Mouse (Mus musculus) megakaryocyte-erythroid progenitor cell, adult 5 weeks (primary cell): ENCODE results near the gene Acap1. TPM values are rescaled to one million over a fixed set of nuclear protein-coding genes. Genes with fewer than 3 reads are reported as not detected.

Experiments used
- polyA plus RNA-seq: library from polyadenylated mRNA; stranded (reverse); fragments of >175 nt; gene quantifications from 2 replicates; pipeline ENCODE4 v1.2.3, GENCODE M21; 2012

The Acap1 gene
- 138 and 178 TPM in 2 replicates for polyA plus RNA-seq

GRCm38 (mm10) chr11:69895291-69895690 lies at the start of gene Acap1:
Acap1 (minus strand) TSS chr11:69895539.

GRCm38 (mm10) chr11:69935137-69935879 lies 40.0 kb upstream of the Acap1 start, which contains the start of gene Ybx2:
Ybx2 (plus strand) TSS chr11:69935796.

GRCm38 (mm10) chr11:69921114-69922011 lies 26.0 kb upstream of the Acap1 start, which contains the start of gene Eif5a:
Eif5a (minus strand) TSS chr11:69921958.

GRCm38 (mm10) chr11:69913554-69914371 lies 18.4 kb upstream of the Acap1 start, which contains the start of gene Gps2:
Gps2 (plus strand) TSS chr11:69913888.

GRCm38 (mm10) chr11:69900471-69901405 lies 5.4 kb upstream of the Acap1 start, which contains the start of the genes 2810408A11Rik and Neurl4:
2810408A11Rik (minus strand) TSS chr11:69900987.
Neurl4 (plus strand) TSS chr11:69901072.

GRCm38 (mm10) chr11:69880853-69881603 lies 14.3 kb downstream of the Acap1 start, which contains the start of gene Kctd11:
Kctd11 (minus strand) TSS chr11:69881406.

GRCm38 (mm10) chr11:69877878-69878277 lies 17.5 kb downstream of the Acap1 start, which contains the start of gene Tmem95:
Tmem95 (minus strand) TSS chr11:69878018.

GRCm38 (mm10) chr11:69858113-69858998 lies 37.0 kb downstream of the Acap1 start, which contains the start of gene Tnk1:
Tnk1 (minus strand) TSS chr11:69858730.

GRCm38 (mm10) chr11:69846198-69846680 lies 49.1 kb downstream of the Acap1 start, which contains the start of gene Plscr3:
Plscr3 (plus strand) TSS chr11:69846376.

GRCm38 (mm10) chr11:69837952-69838713 lies 57.2 kb downstream of the Acap1 start, which contains the start of gene Tmem256:
Tmem256 (plus strand) TSS chr11:69838514.

GRCm38 (mm10) chr11:69837604-69837951 lies 57.8 kb downstream of the Acap1 start, which contains the start of gene Nlgn2:
Nlgn2 (minus strand) TSS chr11:69837784.

Other genes starting within 250 kb of the Acap1 start
- gene Sox15, start 240.2 kb downstream of the Acap1 start, polyA plus RNA-seq: 0.48 and 1.3 TPM in 2 replicates
- gene Mpdu1, start 232.9 kb downstream of the Acap1 start, polyA plus RNA-seq: 34.6 and 45.3 TPM in 2 replicates
- gene Cd68, start 229.4 kb downstream of the Acap1 start, polyA plus RNA-seq: 27.8 and 36.3 TPM in 2 replicates
- 275 and 277 TPM in 2 replicates for gene Eif4a1, start 223.1 kb downstream of the Acap1 start, polyA plus RNA-seq
- 103 and 104 TPM in 2 replicates for gene Senp3, start 213.5 kb downstream of the Acap1 start, polyA plus RNA-seq
- 11.4 TPM in 2 replicates for gene Tnfsf13, start 209.8 kb downstream of the Acap1 start, polyA plus RNA-seq
- gene Tnfsf12, start 199.7 kb downstream of the Acap1 start, polyA plus RNA-seq: 7.9 and 10.0 TPM in 2 replicates
- 2.5 and 3.6 TPM in 2 replicates for gene Tnfsfm13, start 199.4 kb downstream of the Acap1 start, polyA plus RNA-seq
- 82.4 and 83.8 TPM in 2 replicates for gene Polr2a, start 136.9 kb downstream of the Acap1 start, polyA plus RNA-seq
- gene Slc35g3, start 133.6 kb downstream of the Acap1 start, polyA plus RNA-seq: not detected in 2 replicates
- 3.7 and 6.1 TPM in 2 replicates for gene Zbtb4, start 129.6 kb downstream of the Acap1 start, polyA plus RNA-seq
- gene Chrnb1, start 99.6 kb downstream of the Acap1 start, polyA plus RNA-seq: 1.1 and 1.2 TPM in 2 replicates
- 1.1 and 1.4 TPM in 2 replicates for gene Fgf11, start 93.7 kb downstream of the Acap1 start, polyA plus RNA-seq
- 0.03 TPM in 1 of 2 replicates, not detected in the other for gene Tmem102, start 89.9 kb downstream of the Acap1 start, polyA plus RNA-seq
- not detected in 2 replicates for gene Gm39566, start 80.2 kb downstream of the Acap1 start, polyA plus RNA-seq
- gene Spem2, start 77.1 kb downstream of the Acap1 start, polyA plus RNA-seq: not detected in 2 replicates
- gene Spem1, start 73.4 kb downstream of the Acap1 start, polyA plus RNA-seq: 0.11 TPM in 1 of 2 replicates, not detected in the other
- gene Nlgn2, start 57.8 kb downstream of the Acap1 start, polyA plus RNA-seq: 40.3 and 57.2 TPM in 2 replicates
- gene Tmem256, start 57.0 kb downstream of the Acap1 start, polyA plus RNA-seq: 437 and 678 TPM in 2 replicates
- 149 and 165 TPM in 2 replicates for gene Plscr3, start 49.2 kb downstream of the Acap1 start, polyA plus RNA-seq
- gene Tnk1, start 36.8 kb downstream of the Acap1 start, polyA plus RNA-seq: 0.27 and 0.99 TPM in 2 replicates
- not detected in 2 replicates for gene Tmem95, start 17.5 kb downstream of the Acap1 start, polyA plus RNA-seq
- 1.2 and 1.7 TPM in 2 replicates for gene Kctd11, start 14.1 kb downstream of the Acap1 start, polyA plus RNA-seq
- gene 2810408A11Rik, start 5.4 kb upstream of the Acap1 start, polyA plus RNA-seq: 1.7 and 2.8 TPM in 2 replicates
- gene Neurl4, start 5.5 kb upstream of the Acap1 start, polyA plus RNA-seq: 79.1 and 86.6 TPM in 2 replicates
- gene Gps2, start 18.3 kb upstream of the Acap1 start, polyA plus RNA-seq: 173 and 210 TPM in 2 replicates
- 2,243 and 2,337 TPM in 2 replicates for gene Eif5a, start 26.4 kb upstream of the Acap1 start, polyA plus RNA-seq
- gene Ybx2, start 40.3 kb upstream of the Acap1 start, polyA plus RNA-seq: 1.3 and 1.6 TPM in 2 replicates
- gene Slc2a4, start 52.6 kb upstream of the Acap1 start, polyA plus RNA-seq: 0.54 and 1.5 TPM in 2 replicates
- gene Cldn7, start 69.2 kb upstream of the Acap1 start, polyA plus RNA-seq: 0.12 TPM in 1 of 2 replicates, not detected in the other
- gene Ctdnep1, start 85.6 kb upstream of the Acap1 start, polyA plus RNA-seq: 253 and 255 TPM in 2 replicates
- 12.4 and 14.3 TPM in 2 replicates for gene Elp5, start 87.0 kb upstream of the Acap1 start, polyA plus RNA-seq
- gene Gabarap, start 95.6 kb upstream of the Acap1 start, polyA plus RNA-seq: 379 and 448 TPM in 2 replicates
- gene Phf23, start 100.2 kb upstream of the Acap1 start, polyA plus RNA-seq: 73.1 and 84.1 TPM in 2 replicates
- 50.0 and 50.7 TPM in 2 replicates for gene Dvl2, start 105.1 kb upstream of the Acap1 start, polyA plus RNA-seq
- 22.8 and 23.6 TPM in 2 replicates for gene Acadvl, start 119.9 kb upstream of the Acap1 start, polyA plus RNA-seq
- gene Dlg4, start 121.4 kb upstream of the Acap1 start, polyA plus RNA-seq: 22.0 and 24.1 TPM in 2 replicates
- gene Asgr1, start 158.5 kb upstream of the Acap1 start, polyA plus RNA-seq: not detected in 2 replicates
- 0.37 and 0.61 TPM in 2 replicates for gene Asgr2, start 197.1 kb upstream of the Acap1 start, polyA plus RNA-seq
- 2.7 and 3.7 TPM in 2 replicates for gene Mgl2, start 234.8 kb upstream of the Acap1 start, polyA plus RNA-seq